Mouse (Mus musculus) liver, embryonic 11.5 days (tissue): ENCODE results near the gene Plekhf1. TPM values are rescaled to one million over a fixed set of nuclear protein-coding genes. Genes with fewer than 3 reads are reported as not detected.

ENCODE experiments used
- ATAC-seq: fragments of 200-750 bp; cut with Nextera tagmentation; replicated peaks from 2 replicates; pipeline ENCODE4 v1.8.0; 2017; ENCODE audit warnings: moderate number of reproducible peaks, mild to moderate bottlenecking, moderate TSS enrichment, moderate library complexity; ENCODE audit not compliant: low FRiP score
- DNase-seq: peaks from one replicate; pipeline ENCODE4 v3.0.0-alpha.2; 2017; ENCODE audit warnings: low spot score
- H3K27ac ChIP-seq: fragments of 300-500 bp; sonication (generic); 2 replicates; pipeline ENCODE4 v1.5.1; 2014; ENCODE audit warnings: mild to moderate bottlenecking, low read depth, low read length, control low read depth
- H3K27me3 ChIP-seq: fragments of 300-500 bp; sonication (generic); replicated peaks from 2 replicates; pipeline ENCODE4 v1.6.1; 2014; ENCODE audit warnings: low read length, mixed read lengths; ENCODE audit not compliant: control insufficient read depth, insufficient read depth
- H3K36me3 ChIP-seq: fragments of 300-500 bp; sonication (generic); 2 replicates; pipeline ENCODE4 v1.6.1; 2014; ENCODE audit warnings: mild to moderate bottlenecking, low read length, moderate library complexity, mixed read lengths; ENCODE audit not compliant: control insufficient read depth, insufficient read depth
- H3K4me1 ChIP-seq: fragments of 300-500 bp; sonication (generic); replicated peaks from 2 replicates; pipeline ENCODE4 v1.6.1; 2014; ENCODE audit warnings: low read length, mixed read lengths; ENCODE audit not compliant: control insufficient read depth, insufficient read depth
- H3K4me2 ChIP-seq: fragments of 300-500 bp; sonication (generic); 2 replicates; pipeline ENCODE4 v1.6.1; 2014; ENCODE audit warnings: mild to moderate bottlenecking, control low read depth, moderate library complexity
- H3K4me3 ChIP-seq: fragments of 300-500 bp; sonication (generic); 2 replicates; pipeline ENCODE4 v1.5.1; 2014; ENCODE audit warnings: low read depth, low read length, control low read depth
- H3K9ac ChIP-seq: fragments of 300-500 bp; sonication (generic); 2 replicates; pipeline ENCODE4 v1.6.1; 2014; ENCODE audit warnings: low read depth, low read length, control low read depth
- H3K9me3 ChIP-seq: fragments of 300-500 bp; sonication (generic); 2 replicates; pipeline ENCODE4 v1.6.1; 2016; ENCODE audit warnings: low read length, inconsistent platforms, mixed read lengths; ENCODE audit not compliant: control insufficient read depth
- WGBS: fragments of 180-500 bp; shearing (Covaris S2); extraction: QIAGEN DNeasy Blood & Tissue Kit; methylation state at CpG from one replicate; pipeline ENCODE4 v1.1.7; 2014; 5-methylcytosine and 5-hydroxymethylcytosine counted together
- polyA plus RNA-seq: library from polyadenylated mRNA; unstranded; fragments of >200 nt; fragmentation: Nextera tagmentation; extraction: Ambion mirVana; gene quantifications from 2 replicates; pipeline ENCODE4 v1.2.1, GENCODE M21; 2014

Gene Plekhf1
- polyA plus RNA-seq, 1 experiment from 2014 or later, result 0.67 TPM

- no peak overlapping the region for H3K4me2 ChIP-seq
- WGBS, result 58% methylated on average over 4 of the region's 4 CpGs
- no peak overlapping the region for H3K27ac ChIP-seq
These were observed 40.0 kb downstream of the Plekhf1 start for GRCm38 (mm10) chr7:38187796-38188195.

GRCm38 (mm10) chr7:38186861-38187260 lies 41.0 kb downstream of the Plekhf1 start:
- peak overlapping the region; percentile 29; the same call in 1 of the 2 replicates for H3K27ac ChIP-seq
- WGBS, result 33% methylated on average over 4 of the region's 4 CpGs
- no peaks in the 10 kb centered on the region for H3K36me3 ChIP-seq

More at GRCm38 (mm10) chr7:38187796-38188195, 40.0 kb downstream of the Plekhf1 start:
- H3K9me3 ChIP-seq, result no peaks in the 10 kb centered on the region
- H3K4me3 ChIP-seq, result no peak overlapping the region
- no peak for ATAC-seq
- no peaks in the 10 kb centered on the region for H3K27me3 ChIP-seq
- no peak for DNase-seq
- no peaks in the 10 kb centered on the region for H3K36me3 ChIP-seq
- no peak overlapping the region for H3K9ac ChIP-seq
- peaks cover 10% of the 10 kb centered on the region for H3K4me1 ChIP-seq

GRCm38 (mm10) chr7:38184786-38185185 lies 43.0 kb downstream of the Plekhf1 start:
- 84% methylated on average over 6 of the region's 6 CpGs for WGBS
- peak overlapping the region; percentile 97 for H3K4me2 ChIP-seq
- no peak overlapping the region for H3K9ac ChIP-seq
- no peaks in the 10 kb centered on the region for H3K27me3 ChIP-seq
- H3K27ac ChIP-seq, result no peak overlapping the region
- no peak overlapping the region for H3K4me3 ChIP-seq
- no peak for ATAC-seq
- H3K4me1 ChIP-seq, result peaks cover 10% of the 10 kb centered on the region
- no peaks in the 10 kb centered on the region for H3K9me3 ChIP-seq
- no peaks in the 10 kb centered on the region for H3K36me3 ChIP-seq
- DNase-seq, result no peak

More at GRCm38 (mm10) chr7:38186861-38187260, 41.0 kb downstream of the Plekhf1 start:
- DNase-seq, result no peak
- H3K9ac ChIP-seq, result no peak overlapping the region
- no peaks in the 10 kb centered on the region for H3K27me3 ChIP-seq
- no peak overlapping the region for H3K4me2 ChIP-seq
- no peak overlapping the region for H3K4me3 ChIP-seq
- ATAC-seq, result no peak
- peaks cover 10% of the 10 kb centered on the region for H3K4me1 ChIP-seq
- no peaks in the 10 kb centered on the region for H3K9me3 ChIP-seq

GRCm38 (mm10) chr7:38184418-38184745 lies 43.4 kb downstream of the Plekhf1 start:
- H3K4me1 ChIP-seq, result peaks cover 10% of the 10 kb centered on the region
- H3K9ac ChIP-seq, result peak overlapping the region; percentile 76
- H3K4me3 ChIP-seq, result peak overlapping the region; percentile 65
- no peak overlapping the region; the same call in 1 of the 2 replicates for H3K27ac ChIP-seq
- H3K36me3 ChIP-seq, result no peaks in the 10 kb centered on the region
- H3K9me3 ChIP-seq, result no peaks in the 10 kb centered on the region
- ATAC-seq, result no peak
- no peaks in the 10 kb centered on the region for H3K27me3 ChIP-seq
- H3K4me2 ChIP-seq, result peak overlapping the region; percentile 97
- DNase-seq, result no peak
- WGBS, result 45% methylated on average over 1 of the region's 1 CpGs

- peak; percentile 84 for ATAC-seq
- Histone ChIP-seq H3K27me3 (no peaks in the 10 kb centered on the region), H3K27ac (peak overlapping the region; percentile 74)
These were observed 44.0 kb downstream of the Plekhf1 start for GRCm38 (mm10) chr7:38183709-38184417.

GRCm38 (mm10) chr7:38182962-38183687 lies 44.7 kb downstream of the Plekhf1 start, which contains the start of gene 1600014C10Rik:
Gene 1600014C10Rik, plus strand, starts transcription at chr7:38183217.
- WGBS, result 5% methylated on average over 28 of the region's 28 CpGs
- ATAC-seq (peak; percentile 61), DNase-seq (no peak)
- Histone ChIP-seq H3K4me2 (peak within 1 kb of the TSS; percentile 97), H3K27ac (peak within 1 kb of the TSS; percentile 74), H3K27me3 (no peaks in the 10 kb centered on the region), H3K9ac (peak within 1 kb of the TSS; percentile 76), H3K4me3 (peak within 1 kb of the TSS; percentile 65), H3K36me3 (no peaks in the 10 kb centered on the region), H3K4me1 (peaks cover 10% of the 10 kb centered on the region), H3K9me3 (no peaks in the 10 kb centered on the region)

More at GRCm38 (mm10) chr7:38183709-38184417, 44.0 kb downstream of the Plekhf1 start:
- H3K9ac ChIP-seq, result peak overlapping the region; percentile 76
- peak; percentile 89 for DNase-seq
- peak overlapping the region; percentile 97 for H3K4me2 ChIP-seq
- no peaks in the 10 kb centered on the region for H3K36me3 ChIP-seq
- H3K4me3 ChIP-seq, result peak overlapping the region; percentile 65
- H3K9me3 ChIP-seq, result no peaks in the 10 kb centered on the region
- 3% methylated on average over 36 of the region's 36 CpGs for WGBS
- H3K4me1 ChIP-seq, result peaks cover 10% of the 10 kb centered on the region

DNA sequence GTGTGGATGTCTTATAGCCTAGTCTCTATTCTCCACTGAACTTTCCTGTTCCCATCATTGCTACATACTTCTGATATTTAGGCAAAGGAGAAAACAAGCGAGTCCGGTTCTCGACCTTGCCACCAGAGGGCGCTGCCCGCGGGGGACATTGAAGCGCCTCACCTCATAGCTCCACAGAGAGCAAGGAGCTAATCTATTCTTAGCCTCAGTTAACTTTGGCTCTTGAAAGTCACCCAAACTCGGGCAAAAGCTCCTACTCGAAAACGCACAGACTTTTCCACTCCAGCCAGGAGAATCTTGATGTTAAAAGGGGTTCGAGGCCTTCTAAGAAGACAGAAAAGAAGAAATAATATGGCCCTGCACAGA lies 45.2 kb downstream of the Plekhf1 start:
- Histone ChIP-seq H3K4me1 (peaks cover 10% of the 10 kb centered on the region), H3K9me3 (no peaks in the 10 kb centered on the region), H3K4me2 (peak overlapping the region; percentile 97), H3K4me3 (peak overlapping the region; percentile 65), H3K27ac (no peak overlapping the region), H3K27me3 (no peaks in the 10 kb centered on the region), H3K36me3 (no peaks in the 10 kb centered on the region), H3K9ac (no peak overlapping the region; the same call in 1 of the 2 replicates)
- ATAC-seq, result peak; percentile 63
- DNase-seq, result peak; percentile 82
- WGBS, result under 1% methylated on average over 11 of the region's 11 CpGs

GRCm38 (mm10) chr7:38181366-38181765 lies 46.5 kb downstream of the Plekhf1 start:
- Histone ChIP-seq H3K4me2 (no peak overlapping the region), H3K9me3 (no peaks in the 10 kb centered on the region), H3K36me3 (no peaks in the 10 kb centered on the region), H3K27me3 (no peaks in the 10 kb centered on the region), H3K4me1 (peaks cover 10% of the 10 kb centered on the region), H3K27ac (no peak overlapping the region), H3K9ac (no peak overlapping the region), H3K4me3 (no peak overlapping the region)
- ATAC-seq, result no peak
- DNase-seq, result no peak
- 52% methylated on average over 2 of the region's 2 CpGs for WGBS
